Mouse (Mus musculus) T-helper 1 cell (primary cell): ENCODE data around the gene Dcaf7.

ENCODE experiments used
- in situ Hi-C: fragments of 300-600 bp; cut with MboI, MseI; formaldehyde crosslinking; loops from one replicate; pipeline ENCODE4 v1.15.1; 2025; ENCODE audit warnings: high pct_unique_total_duplicates

Gene Dcaf7

GRCm38 (mm10) chr11:106106047-106106587, 69.4 kb downstream of the Dcaf7 start:
- in situ Hi-C loops = no loop called here
